Mouse (Mus musculus): Measurements from ENCODE around the gene N4bp3.
"Not testable (repeated sequence)": the region's sequence is repeated elsewhere in the genome, so short reads cannot be mapped to it uniquely, and the experiment has no call there.

N4bp3 gene

GRCm38 (mm10) chr11:51632130-51632753 is 18.4 kb downstream of the N4bp3 start:
- no peak for DNase-seq (ENCODE audit: extremely low read depth, insufficient read length, low spot score)

GRCm38 (mm10) chr11:51629651-51630314 is 20.9 kb downstream of the N4bp3 start:
- DNase-seq (ENCODE audit: extremely low read depth, insufficient read length, low spot score) = no peak

- DNase-seq (ENCODE audit: extremely low read depth, insufficient read length, low spot score) = no peak
These were observed 22.7 kb downstream of the N4bp3 start for GRCm38 (mm10) chr11:51627907-51628306.

- no peak for DNase-seq (ENCODE audit: extremely low read depth, insufficient read length, low spot score)
These were observed 23.2 kb downstream of the N4bp3 start for GRCm38 (mm10) chr11:51627425-51627824.

GRCm38 (mm10) chr11:51625187-51625820 is 25.3 kb downstream of the N4bp3 start:
- no peak for DNase-seq (ENCODE audit: extremely low read depth, insufficient read length, low spot score)

GRCm38 (mm10) chr11:51622971-51623491 is 27.6 kb downstream of the N4bp3 start:
- no peak for DNase-seq (ENCODE audit: extremely low read depth, insufficient read length, low spot score)

GRCm38 (mm10) chr11:51621776-51622175 is 28.9 kb downstream of the N4bp3 start:
- no peak for DNase-seq (ENCODE audit: extremely low read depth, insufficient read length, low spot score)

GRCm38 (mm10) chr11:51620084-51620483 is 30.6 kb downstream of the N4bp3 start:
- DNase-seq (ENCODE audit: extremely low read depth, insufficient read length, low spot score) = no peak

GRCm38 (mm10) chr11:51619409-51620060 is 31.1 kb downstream of the N4bp3 start, which contains the start of gene Nhp2:
TSS of gene Nhp2 (plus strand) at chr11:51619735.
- peak; percentile 96 for DNase-seq (ENCODE audit: extremely low read depth, insufficient read length, low spot score)

- DNase-seq (ENCODE audit: extremely low read depth, insufficient read length, low spot score) = no peak
These were observed 31.7 kb downstream of the N4bp3 start for GRCm38 (mm10) chr11:51618894-51619408.

- DNase-seq (ENCODE audit: extremely low read depth, insufficient read length, low spot score) = no peak
These were observed 32.9 kb downstream of the N4bp3 start for GRCm38 (mm10) chr11:51617693-51618092.

- DNase-seq (ENCODE audit: extremely low read depth, insufficient read length, low spot score) = not testable (repeated sequence)
These were observed 34.5 kb downstream of the N4bp3 start for GRCm38 (mm10) chr11:51616113-51616512.

- DNase-seq (ENCODE audit: extremely low read depth, insufficient read length, low spot score) = peak; percentile 82
These were observed 35.0 kb downstream of the N4bp3 start for GRCm38 (mm10) chr11:51615601-51616000.

GRCm38 (mm10) chr11:51615129-51615528 is 35.5 kb downstream of the N4bp3 start:
- peak; percentile 49 for DNase-seq (ENCODE audit: extremely low read depth, insufficient read length, low spot score)

- no peak for DNase-seq (ENCODE audit: extremely low read depth, insufficient read length, low spot score)
These were observed 36.4 kb downstream of the N4bp3 start for GRCm38 (mm10) chr11:51614256-51614655.

- not testable (repeated sequence) for DNase-seq (ENCODE audit: extremely low read depth, insufficient read length, low spot score)
These were observed 40.7 kb downstream of the N4bp3 start for GRCm38 (mm10) chr11:51609940-51610339.

GRCm38 (mm10) chr11:51609266-51609909 is 41.3 kb downstream of the N4bp3 start:
- DNase-seq (ENCODE audit: extremely low read depth, insufficient read length, low spot score) = no peak

- DNase-seq (ENCODE audit: extremely low read depth, insufficient read length, low spot score) = no peak
These were observed 43.4 kb downstream of the N4bp3 start for GRCm38 (mm10) chr11:51607096-51607738.

GRCm38 (mm10) chr11:51606447-51607095 is 44.1 kb downstream of the N4bp3 start, which contains the start of gene Hnrnpab:
TSS of gene Hnrnpab (minus strand) at chr11:51606847.
- peak; percentile 90 for DNase-seq (ENCODE audit: extremely low read depth, insufficient read length, low spot score)

Data from 3134 (cell line).